Mouse (Mus musculus): ENCODE results near the gene Plppr3. TPM values are rescaled to one million over a fixed set of nuclear protein-coding genes. Genes with fewer than 3 reads are reported as not detected.

The Plppr3 gene
- total RNA-seq, 1 experiment, result 3.7 TPM

GRCm38 (mm10) chr10:79910556-79910955 lies 36.1 kb upstream of the Plppr3 start, which contains the start of gene Gm26602:
Gene Gm26602 (plus strand): TSS chr10:79910856.
- no peak for DNase-seq (ENCODE audit: low read depth, low spot score)
- H3K9me3 ChIP-seq (ENCODE audit: control insufficient read depth, insufficient read depth, low read depth, low read length), result no peaks in the 10 kb centered on the region
- no peak within 1 kb of the TSS for H3K27ac ChIP-seq (ENCODE audit: insufficient read depth, low read depth, low read length, poor library complexity, severe bottlenecking)
- no peak within 1 kb of the TSS for H3K4me3 ChIP-seq (ENCODE audit: insufficient read depth in 1 of 2, low read depth in 1 of 2, low read length in 2 of 2, poor library complexity in 1 of 2, severe bottlenecking in 1 of 2)
- no peak for TF ChIP-seq ZC3H11A (IDR thresholded peaks at IDR 0.05; ENCODE audit: borderline replicate concordance, low read depth, low read length)
- no peak for TF ChIP-seq ZNF384 (IDR thresholded peaks at IDR 0.05; ENCODE audit: low read depth, low read length)
- TF ChIP-seq MAFK (IDR thresholded peaks at IDR 0.05; ENCODE audit: insufficient read depth, low read depth, low read length), result no peak
- no peak for TF ChIP-seq CHD2 (IDR thresholded peaks at IDR 0.05; ENCODE audit: low read depth, low read length)
- no peak for TF ChIP-seq HCFC1 (IDR thresholded peaks at IDR 0.05; ENCODE audit: borderline replicate concordance, insufficient read depth, low read length)
- no peak within 1 kb of the TSS for H3K9ac ChIP-seq (ENCODE audit: insufficient read depth, low read depth, low read length, poor library complexity, severe bottlenecking)
- H3K36me3 ChIP-seq (ENCODE audit: control insufficient read depth, insufficient read depth, low read length, poor library complexity, severe bottlenecking), result no peaks in the 10 kb centered on the region; the same call in 1 of the 2 replicates
- peaks cover 0 to 8% of the 10 kb centered on the region in 2 experiments; a peak in 1 of 4 replicates for H3K4me1 ChIP-seq (ENCODE audit: control insufficient read depth in 2 of 2, insufficient read depth in 2 of 2, low read length in 2 of 2, poor library complexity in 1 of 2)
- in situ Hi-C loops (cut with MboI; ENCODE audit: low sequenced_read_pairs in 2 of 2, unreplicated experiment in 2 of 2), result no loop called here

- H3K9ac ChIP-seq (ENCODE audit: insufficient read depth, low read depth, low read length, poor library complexity, severe bottlenecking), result no peak overlapping the region
- TF ChIP-seq ZC3H11A (IDR thresholded peaks at IDR 0.05; ENCODE audit: borderline replicate concordance, low read depth, low read length) (no peak), HCFC1 (IDR thresholded peaks at IDR 0.05; ENCODE audit: borderline replicate concordance, insufficient read depth, low read length) (no peak), CHD2 (IDR thresholded peaks at IDR 0.05; ENCODE audit: low read depth, low read length) (no peak), MAFK (IDR thresholded peaks at IDR 0.05; ENCODE audit: insufficient read depth, low read depth, low read length) (peak; percentile 48), ZNF384 (IDR thresholded peaks at IDR 0.05; ENCODE audit: low read depth, low read length) (no peak)
- in situ Hi-C loops (cut with MboI; ENCODE audit: low sequenced_read_pairs in 2 of 2, unreplicated experiment in 2 of 2), result no loop called here
- H3K4me1 ChIP-seq (ENCODE audit: control insufficient read depth in 2 of 2, insufficient read depth in 2 of 2, low read length in 2 of 2, poor library complexity in 1 of 2), result peaks cover 0 to 8% of the 10 kb centered on the region in 2 experiments; a peak in 1 of 4 replicates
- H3K27ac ChIP-seq (ENCODE audit: insufficient read depth, low read depth, low read length, poor library complexity, severe bottlenecking), result no peak overlapping the region
- peaks cover 5% of the 10 kb centered on the region; the same call in 1 of the 2 replicates for H3K36me3 ChIP-seq (ENCODE audit: control insufficient read depth, insufficient read depth, low read length, poor library complexity, severe bottlenecking)
- peak overlapping the region in 1 of 2 experiments; percentile 99; a peak in 2 of 4 replicates for H3K4me3 ChIP-seq (ENCODE audit: insufficient read depth in 1 of 2, low read depth in 1 of 2, low read length in 2 of 2, poor library complexity in 1 of 2, severe bottlenecking in 1 of 2)
- no peak for DNase-seq (ENCODE audit: low read depth, low spot score)
- no peaks in the 10 kb centered on the region for H3K9me3 ChIP-seq (ENCODE audit: control insufficient read depth, insufficient read depth, low read depth, low read length)
These were observed 34.9 kb upstream of the Plppr3 start for GRCm38 (mm10) chr10:79909092-79909922.

- TF ChIP-seq HCFC1 (IDR thresholded peaks at IDR 0.05; ENCODE audit: borderline replicate concordance, insufficient read depth, low read length) (peak; percentile 67; the same call in 1 of the 2 replicates), ZC3H11A (IDR thresholded peaks at IDR 0.05; ENCODE audit: borderline replicate concordance, low read depth, low read length) (no peak)
- peak; percentile 97 for DNase-seq (ENCODE audit: low read depth, low spot score)
- no peaks in the 10 kb centered on the region for H3K9me3 ChIP-seq (ENCODE audit: control insufficient read depth, insufficient read depth, low read depth, low read length)
- peak within 1 kb of the TSS; percentile 100 for H3K9ac ChIP-seq (ENCODE audit: insufficient read depth, low read depth, low read length, poor library complexity, severe bottlenecking)
- peaks cover 0 to 8% of the 10 kb centered on the region in 2 experiments; a peak in 1 of 4 replicates for H3K4me1 ChIP-seq (ENCODE audit: control insufficient read depth in 2 of 2, insufficient read depth in 2 of 2, low read length in 2 of 2, poor library complexity in 1 of 2)
- in situ Hi-C loops (cut with MboI; ENCODE audit: low sequenced_read_pairs in 2 of 2, unreplicated experiment in 2 of 2), result no loop called here
- peak within 1 kb of the TSS; percentile 99 to 100 for H3K4me3 ChIP-seq (ENCODE audit: insufficient read depth in 1 of 2, low read depth in 1 of 2, low read length in 2 of 2, poor library complexity in 1 of 2, severe bottlenecking in 1 of 2)
- peaks cover 5% of the 10 kb centered on the region; the same call in 1 of the 2 replicates for H3K36me3 ChIP-seq (ENCODE audit: control insufficient read depth, insufficient read depth, low read length, poor library complexity, severe bottlenecking)
- peak within 1 kb of the TSS; percentile 99 for H3K27ac ChIP-seq (ENCODE audit: insufficient read depth, low read depth, low read length, poor library complexity, severe bottlenecking)
These were observed 34.0 kb upstream of the Plppr3 start, which contains the start of gene Med16 for GRCm38 (mm10) chr10:79908167-79909091. Gene Med16 (minus strand): TSS chr10:79908923.

GRCm38 (mm10) chr10:79907415-79907814 lies 33.0 kb upstream of the Plppr3 start:
- no peak for DNase-seq (ENCODE audit: low read depth, low spot score)
- H3K4me3 ChIP-seq (ENCODE audit: insufficient read depth in 1 of 2, low read depth in 1 of 2, low read length in 2 of 2, poor library complexity in 1 of 2, severe bottlenecking in 1 of 2), result no peak overlapping the region
- no peak overlapping the region for H3K27ac ChIP-seq (ENCODE audit: insufficient read depth, low read depth, low read length, poor library complexity, severe bottlenecking)
- peaks cover 0 to 13% of the 10 kb centered on the region in 2 experiments; a peak in 1 of 4 replicates for H3K4me1 ChIP-seq (ENCODE audit: control insufficient read depth in 2 of 2, insufficient read depth in 2 of 2, low read length in 2 of 2, poor library complexity in 1 of 2)
- no peak overlapping the region for H3K9ac ChIP-seq (ENCODE audit: insufficient read depth, low read depth, low read length, poor library complexity, severe bottlenecking)
- TF ChIP-seq ZNF384 (IDR thresholded peaks at IDR 0.05; ENCODE audit: low read depth, low read length) (no peak), MAFK (IDR thresholded peaks at IDR 0.05; ENCODE audit: insufficient read depth, low read depth, low read length) (no peak), CHD2 (IDR thresholded peaks at IDR 0.05; ENCODE audit: low read depth, low read length) (no peak)
- H3K36me3 ChIP-seq (ENCODE audit: control insufficient read depth, insufficient read depth, low read length, poor library complexity, severe bottlenecking), result peaks cover 5% of the 10 kb centered on the region; the same call in 1 of the 2 replicates
- in situ Hi-C loops (cut with MboI; ENCODE audit: low sequenced_read_pairs in 2 of 2, unreplicated experiment in 2 of 2), result no loop called here
- H3K9me3 ChIP-seq (ENCODE audit: control insufficient read depth, insufficient read depth, low read depth, low read length), result no peaks in the 10 kb centered on the region
